Mouse (Mus musculus) spleen, adult 2 months (tissue): ENCODE measurements around the gene Gstp1.

Experiments
- CTCF ChIP-seq: fragments of 200-500 bp; IDR thresholded peaks from 2 replicates; pipeline ENCODE4 v1.5.1; 2011; ENCODE audit warnings: mild to moderate bottlenecking, inconsistent platforms; ENCODE audit not compliant: insufficient read depth, insufficient read length, insufficient replicate concordance; ENCODE audit errors: extremely low read depth
- POLR2A ChIP-seq: fragments of 200-500 bp; IDR thresholded peaks from 2 replicates; pipeline ENCODE4 v1.6.1; 2011; ENCODE audit warnings: low read depth, low read length, inconsistent platforms

DNA sequence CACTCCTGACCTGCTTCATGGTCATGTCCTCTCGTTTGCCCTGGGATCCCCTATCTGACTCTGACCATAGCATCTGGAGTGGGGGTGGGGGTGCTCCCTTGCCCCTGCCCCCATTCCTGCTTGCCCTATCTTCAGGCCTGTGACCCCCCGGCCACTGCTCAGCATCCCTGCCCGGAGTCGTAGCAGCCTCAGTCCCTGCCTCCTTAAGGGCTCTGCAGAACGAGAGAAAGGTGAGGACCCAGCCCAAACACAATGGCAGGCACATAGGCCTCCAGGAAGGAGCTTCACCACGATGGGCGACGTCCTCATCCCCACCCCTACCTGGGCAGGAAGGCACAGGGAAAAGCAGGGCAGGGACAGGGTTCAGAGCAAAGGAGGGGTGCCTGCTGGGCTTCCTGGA, 39.5 kb downstream of the Gstp1 start:
- no peak for TF ChIP-seq POLR2A
- no peak for TF ChIP-seq CTCF
